Mouse (Mus musculus) heart, adult 2 months (tissue): Measurements from ENCODE around the gene Gfm2. TPM values are rescaled to one million over a fixed set of nuclear protein-coding genes. Genes with fewer than 3 reads are reported as not detected.
"Not testable (repeated sequence)": the region's sequence is repeated elsewhere in the genome, so short reads cannot be mapped to it uniquely, and the experiment has no call there.

Experiments
- DNase-seq, 2 experiments: peaks; one replicate each; pipeline ENCODE4 v3.0.0; 2021
- H3K27ac ChIP-seq: fragments of 200-600 bp; 2 replicates; pipeline ENCODE4 v1.8.1; 2022
- H3K27me3 ChIP-seq: fragments of 200-500 bp; 2 replicates; pipeline ENCODE4 v1.6.1; 2012; ENCODE audit warnings: mild to moderate bottlenecking, low read length, inconsistent platforms, mixed read lengths; ENCODE audit not compliant: control insufficient read depth, insufficient read depth
- H3K36me3 ChIP-seq: fragments of 200-500 bp; 2 replicates; pipeline ENCODE4 v1.6.1; 2012; ENCODE audit warnings: low read length, inconsistent platforms; ENCODE audit not compliant: control insufficient read depth, insufficient read depth
- H3K4me1 ChIP-seq: fragments of 200-500 bp; 2 replicates; pipeline ENCODE4 v1.6.1; 2011; ENCODE audit warnings: low read length; ENCODE audit not compliant: control insufficient read depth, insufficient read depth
- H3K4me3 ChIP-seq: fragments of 200-600 bp; 2 replicates; pipeline ENCODE4 v1.8.1; 2022
- H3K79me2 ChIP-seq: fragments of 200-500 bp; replicated peaks from 2 replicates; pipeline ENCODE4 v1.6.1; 2012; ENCODE audit warnings: mild to moderate bottlenecking, inconsistent platforms, low read length, moderate library complexity, mixed read lengths; ENCODE audit not compliant: control insufficient read depth, insufficient read depth
- H3K9ac ChIP-seq: fragments of 200-500 bp; 2 replicates; pipeline ENCODE4 v1.6.1; 2012; ENCODE audit warnings: low read depth, mild to moderate bottlenecking, control low read depth, inconsistent platforms, low read length, mixed read lengths
- CTCF ChIP-seq: fragments of 200-600 bp; IDR thresholded peaks from 2 replicates; pipeline ENCODE4 v1.8.1; 2022; ENCODE audit warnings: antibody characterized with exemption, mild to moderate bottlenecking, moderate library complexity
- EP300 ChIP-seq: fragments of 200-500 bp; IDR thresholded peaks from 2 replicates; pipeline ENCODE4 v1.6.1; 2011; ENCODE audit warnings: low read depth, low read length, control low read depth; ENCODE audit not compliant: insufficient read depth
- POLR2A ChIP-seq: fragments of 200-500 bp; IDR thresholded peaks from 2 replicates; pipeline ENCODE4 v1.6.1; 2011; ENCODE audit warnings: mild to moderate bottlenecking, low read depth, low read length, control low read depth; ENCODE audit not compliant: insufficient read depth
- whole genome bisulfite sequencing: fragments of 180-500 bp; shearing (Covaris S2); methylation state at CpG from one replicate; pipeline ENCODE4 v1.1.7; 2018; 5-methylcytosine and 5-hydroxymethylcytosine counted together
- intact Hi-C: fragments of 180-260 bp; cut with DNase I; formaldehyde crosslinking; loops from one replicate; pipeline ENCODE4 v1.15.1; 2025
- long read RNA-seq: library from polyadenylated mRNA; stranded (forward); transcript quantifications from one replicate; pipeline ENCODE4 v2.0.0, GENCODE M21; 2021
- polyA plus RNA-seq: library from polyadenylated mRNA; depleted of rRNA; stranded (reverse); fragments of >200 nt; gene quantifications from 2 replicates; pipeline ENCODE4 v1.2.3, GENCODE M21; 2012; rRNA removed
- total RNA-seq, 2 experiments: library from RNA; stranded (reverse); gene quantifications; 2 replicates each; pipeline ENCODE4 v1.2.3; 2021

The Gfm2 gene
- total RNA-seq (10 to 100 TPM; 43.0 to 54.7 TPM), polyA plus RNA-seq (27.9 and 50.2 TPM in 2 replicates)
- long read RNA-seq, transcript Gfm2-208 (21 exons, 3,157 nt): major isoform, 29 of 53 reads
- long read RNA-seq, partial matches to known transcripts: 5 of 53 reads
- long read RNA-seq, other reads (novel, unspliced or antisense): 19 of 53 reads

DNA sequence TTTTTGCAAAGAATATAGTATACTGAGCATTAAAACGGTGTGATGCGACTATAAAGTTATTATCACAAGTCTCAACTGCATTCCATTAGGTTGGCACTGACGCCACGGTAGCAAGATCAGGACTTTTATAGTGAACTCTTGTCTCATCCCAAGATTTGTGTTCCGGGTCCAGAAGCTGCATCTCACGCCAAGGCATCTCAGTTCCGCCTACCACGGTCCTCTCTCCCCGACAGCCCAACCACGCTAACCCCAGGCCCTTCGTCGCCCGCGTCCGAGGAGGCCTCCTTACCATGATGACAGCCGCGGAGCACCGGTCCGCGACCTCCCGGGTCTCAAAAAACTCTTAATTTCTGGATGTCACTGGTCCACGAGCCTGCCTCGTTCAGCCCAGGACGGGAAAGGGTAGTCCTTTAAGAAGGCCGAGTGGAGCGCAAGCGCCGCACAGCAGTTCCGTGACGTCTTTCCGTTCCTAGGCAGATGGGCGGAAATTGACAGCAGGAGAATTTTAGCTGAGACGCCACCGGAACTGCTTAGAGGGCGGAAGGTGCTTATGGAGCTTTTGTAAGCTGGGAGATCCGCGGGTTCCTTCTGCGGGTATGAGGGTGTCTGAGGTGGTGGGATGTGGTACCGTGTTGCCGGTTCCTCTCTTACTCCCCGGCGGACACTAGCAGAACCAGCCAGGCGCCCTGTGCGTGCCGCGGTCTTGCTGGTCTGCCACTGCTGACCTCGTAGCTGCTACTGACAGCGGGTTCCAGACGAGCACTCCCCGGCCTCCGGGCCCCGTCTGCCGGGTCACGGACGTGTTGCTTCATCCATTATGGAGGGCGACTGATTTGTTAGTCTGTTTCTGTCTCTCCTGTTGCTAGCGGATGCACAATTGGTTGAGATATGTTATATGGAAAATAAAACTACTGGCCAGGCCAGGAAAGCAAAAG lies at the start of gene Gfm2, which contains the start of gene Nsa2:
Gene Gfm2, plus strand, starts transcription at position 472 of the 935 bp plus-strand sequence.
Gene Nsa2, minus strand, starts transcription at position 472 of the 935 bp plus-strand sequence.
- Histone ChIP-seq H3K9ac (peak within 1 kb of the TSS; percentile 93), H3K36me3 (peaks cover 3% of the 10 kb centered on the region), H3K4me3 (peak within 1 kb of the TSS; percentile 95), H3K27me3 (no peaks in the 10 kb centered on the region), H3K4me1 (peaks cover 1% of the 10 kb centered on the region), H3K27ac (peak within 1 kb of the TSS; percentile 96), H3K79me2 (peaks cover 1% of the 10 kb centered on the region; the same call in 1 of the 2 replicates)
- WGBS: under 1% methylated on average over 57 of the region's 57 CpGs
- peak; percentile 90 to 92 for DNase-seq
- intact Hi-C loops: loop anchor here (2.0 to 5.0 kb wide), 2 partner anchors 67 to 1125 kb away; partner anchors contain the start of genes Ankra2 and Utp15
- TF ChIP-seq EP300 (peak; percentile 93), POLR2A (peak; percentile 92), CTCF (no peak)

DNA sequence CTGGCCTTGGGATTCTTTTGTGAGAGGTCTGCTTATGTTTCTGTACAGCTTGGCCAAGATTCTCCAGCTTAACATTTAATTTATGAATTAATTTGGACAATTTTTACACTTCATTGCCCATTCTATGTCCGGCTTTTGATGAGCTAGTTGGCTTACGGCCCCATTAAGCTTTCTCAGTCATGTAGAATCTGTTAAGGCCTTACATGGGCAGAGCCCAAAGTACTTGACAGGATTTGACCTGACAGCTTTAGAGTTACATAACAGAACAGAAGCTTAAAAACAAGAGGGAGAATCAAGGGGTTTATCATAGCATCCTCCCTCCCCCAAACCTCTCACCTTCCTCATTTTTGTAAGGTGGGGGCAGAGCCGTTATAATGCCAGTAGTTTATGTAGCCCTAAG lies 49.6 kb upstream of the Gfm2 start:
- intact Hi-C loops: no loop called here
- TF ChIP-seq CTCF (no peak), EP300 (no peak), POLR2A (no peak)

DNA sequence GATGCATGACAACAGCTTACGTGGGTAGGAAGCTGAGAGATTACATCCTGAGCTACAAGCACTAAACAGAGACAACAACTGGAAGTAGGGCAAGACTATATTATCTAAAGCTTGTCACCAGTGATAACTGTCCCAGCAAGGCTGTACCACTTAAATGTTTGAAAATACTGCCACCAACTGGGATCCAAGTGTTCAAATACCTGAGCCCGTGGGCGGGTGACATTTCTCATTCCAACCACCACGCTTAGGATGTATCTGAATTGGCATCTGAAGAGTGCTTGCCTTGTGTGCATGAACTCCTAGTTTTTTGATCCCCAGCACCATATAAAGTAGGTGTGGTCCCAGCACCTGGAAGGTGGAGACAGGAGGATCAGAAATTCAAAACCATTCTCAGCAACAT lies 42.0 kb upstream of the Gfm2 start:
- no peak overlapping the region for H3K9ac ChIP-seq
- H3K27ac ChIP-seq: no peak overlapping the region
- H3K79me2 ChIP-seq: no peaks in the 10 kb centered on the region
- no peak for TF ChIP-seq CTCF
- TF ChIP-seq POLR2A: no peak
- TF ChIP-seq EP300: no peak
- no peak overlapping the region for H3K4me3 ChIP-seq
- intact Hi-C loops: no loop called here
- H3K36me3 ChIP-seq: no peaks in the 10 kb centered on the region
- H3K4me1 ChIP-seq: no peaks in the 10 kb centered on the region
- no peaks in the 10 kb centered on the region for H3K27me3 ChIP-seq
- 76% methylated on average over 4 of the region's 4 CpGs for WGBS
- DNase-seq: no peak

More for the DNA sequence above, 49.6 kb upstream of the Gfm2 start:
- 92% methylated on average over 3 of the region's 3 CpGs for WGBS
- H3K79me2 ChIP-seq: no peaks in the 10 kb centered on the region
- H3K4me1 ChIP-seq: no peaks in the 10 kb centered on the region
- no peak for DNase-seq
- H3K27ac ChIP-seq: no peak overlapping the region
- H3K4me3 ChIP-seq: no peak overlapping the region
- H3K27me3 ChIP-seq: no peaks in the 10 kb centered on the region
- H3K9ac ChIP-seq: no peak overlapping the region
- H3K36me3 ChIP-seq: no peaks in the 10 kb centered on the region

DNA sequence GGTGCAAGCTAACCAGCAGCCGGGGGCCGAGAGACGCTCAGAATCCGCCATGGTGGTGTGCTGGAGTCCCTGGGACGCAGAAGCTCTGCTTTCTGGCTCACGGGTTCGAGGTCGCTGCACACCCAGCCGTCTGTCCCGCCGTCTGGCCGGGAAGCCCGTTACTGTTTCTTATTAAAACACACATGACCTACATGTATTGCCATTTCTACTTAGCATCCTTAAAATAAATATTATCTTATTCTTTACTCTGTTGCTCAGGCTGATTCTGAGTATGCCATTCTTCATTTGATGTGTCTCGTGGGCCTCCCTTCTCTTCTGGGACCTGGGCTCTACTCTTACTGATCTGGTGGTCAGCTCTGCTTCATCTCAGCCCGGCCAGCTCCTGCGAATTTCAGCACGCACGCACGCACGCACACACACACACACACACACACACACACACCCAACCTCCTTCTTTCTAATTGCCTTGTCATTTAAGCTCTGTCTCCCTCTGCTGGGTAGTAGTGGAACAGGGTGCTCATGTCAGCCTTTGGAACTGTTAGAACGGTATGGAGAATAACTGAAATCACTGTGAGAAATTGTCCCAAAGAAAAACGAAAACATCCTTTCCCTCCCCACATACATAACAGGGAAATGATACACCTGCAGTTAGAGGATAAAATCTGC lies 38.4 kb upstream of the Gfm2 start, which contains the start of gene Gm6169:
Gene Gm6169, minus strand, starts transcription at position 51 of the 666 bp plus-strand sequence.
- Histone ChIP-seq H3K4me3 (no peak within 1 kb of the TSS), H3K27ac (no peak within 1 kb of the TSS), H3K4me1 (no peaks in the 10 kb centered on the region), H3K79me2 (no peaks in the 10 kb centered on the region), H3K9ac (no peak within 1 kb of the TSS), H3K36me3 (no peaks in the 10 kb centered on the region), H3K27me3 (no peaks in the 10 kb centered on the region)
- intact Hi-C loops: no loop called here
- WGBS: 65% methylated on average over 22 of the region's 22 CpGs
- peak; percentile 61 for TF ChIP-seq CTCF
- TF ChIP-seq POLR2A: no peak
- DNase-seq: no peak

DNA sequence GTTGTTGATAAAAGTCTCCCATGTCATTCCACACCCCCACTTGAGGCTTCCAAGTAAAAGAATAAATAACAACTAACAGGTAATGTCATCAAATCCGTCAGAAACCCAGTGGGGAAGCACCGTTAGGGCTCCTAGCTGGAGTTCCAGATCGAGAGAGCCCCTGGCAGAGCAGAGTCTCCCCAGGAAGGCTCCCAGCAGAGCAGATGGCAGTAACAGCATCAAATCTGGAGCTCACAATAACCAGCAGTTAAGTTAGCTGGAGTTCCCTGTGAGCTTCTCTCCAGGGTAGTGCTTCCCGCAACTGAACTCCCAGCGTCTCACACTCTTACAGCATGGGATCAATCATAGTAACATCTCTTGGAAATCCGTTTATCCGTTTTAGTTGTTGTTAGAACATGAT lies 32.7 kb upstream of the Gfm2 start:
- 78% methylated on average over 7 of the region's 7 CpGs for WGBS
- Histone ChIP-seq H3K79me2 (no peaks in the 10 kb centered on the region), H3K4me1 (no peaks in the 10 kb centered on the region), H3K27me3 (no peaks in the 10 kb centered on the region), H3K4me3 (no peak overlapping the region), H3K27ac (no peak overlapping the region), H3K36me3 (no peaks in the 10 kb centered on the region), H3K9ac (no peak overlapping the region)
- no peak for DNase-seq
- no peak for TF ChIP-seq CTCF
- TF ChIP-seq POLR2A: no peak
- TF ChIP-seq EP300: no peak
- intact Hi-C loops: no loop called here

DNA sequence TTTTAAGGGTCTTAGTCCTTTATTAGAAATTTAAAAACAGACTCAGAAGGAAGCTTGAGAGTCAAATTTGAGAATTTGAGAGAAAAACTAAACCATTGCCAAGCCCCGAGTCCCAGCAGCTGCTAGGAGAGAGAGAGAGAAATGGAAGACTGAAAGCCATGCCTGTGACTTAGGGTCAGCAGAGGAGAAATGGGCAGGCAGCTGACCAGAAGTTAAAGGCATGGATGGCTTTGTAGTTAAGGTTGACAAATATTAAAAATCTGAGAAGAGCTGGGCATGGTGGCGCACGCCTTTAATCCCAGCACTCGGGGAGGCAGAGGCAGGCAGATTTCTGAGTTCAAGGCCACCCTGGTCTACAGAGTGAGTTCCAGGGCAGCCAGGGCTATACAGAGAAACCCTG lies 30.0 kb upstream of the Gfm2 start:
- intact Hi-C loops, DNase-seq, H3K36me3 ChIP-seq, H3K4me3 ChIP-seq, H3K27ac ChIP-seq, H3K4me1 ChIP-seq, H3K27me3 ChIP-seq, H3K9ac ChIP-seq, H3K79me2 ChIP-seq: not testable (repeated sequence)
- WGBS: 95% methylated on average over 4 of the region's 4 CpGs
